ENCODE assay signal across 8 mouse cellular contexts in genomic region chr5:107987835-107988251, GRCm38 (mm10). TPM values are rescaled to one million over a fixed set of nuclear protein-coding genes. Genes with fewer than 3 reads are reported as not detected.
DNase-seq lines count a peak whose midpoint lies in the region; ATAC-seq and TF ChIP-seq lines count a peak whose summit lies in the region.

No protein-coding gene starts in this region.

- peak overlapping the region; percentile 89 for H3K27ac ChIP-seq in kidney, postnatal 0 days
- peak overlapping the region; percentile 89 for H3K27ac ChIP-seq in liver, embryonic 12.5 days
- H3K27ac ChIP-seq in neural tube, embryonic 13.5 days (replicated peaks): peak overlapping the region; percentile 97

- ATAC-seq in kidney, postnatal 0 days (replicated peaks; ENCODE audit: low FRiP score, low read depth): no peak
- peak; percentile 71 for ATAC-seq in liver, embryonic 12.5 days
- ATAC-seq in neural tube, embryonic 13.5 days (ENCODE audit: low read depth): peak; percentile 23; the same call in 1 of the 2 replicates

- no peaks in the 10 kb centered on the region for H3K4me1 ChIP-seq in kidney, postnatal 0 days (replicated peaks; ENCODE audit: insufficient read depth, low read length)
- peaks cover 36% of the 10 kb centered on the region for H3K4me1 ChIP-seq in liver, embryonic 12.5 days
- H3K4me1 ChIP-seq in neural tube, embryonic 13.5 days (replicated peaks): peaks cover 19% of the 10 kb centered on the region

- H3K4me2 ChIP-seq in kidney, postnatal 0 days (ENCODE audit: low read length): peak overlapping the region; percentile 88
- H3K4me2 ChIP-seq in liver, embryonic 12.5 days: peak overlapping the region; percentile 96
- peak overlapping the region; percentile 65 for H3K4me2 ChIP-seq in neural tube, embryonic 13.5 days

- peak overlapping the region; percentile 84 for H3K4me3 ChIP-seq in kidney, postnatal 0 days (replicated peaks; ENCODE audit: low read depth, low read length)
- H3K4me3 ChIP-seq in liver, embryonic 12.5 days: peak overlapping the region; percentile 91
- peak overlapping the region; percentile 88 for H3K4me3 ChIP-seq in neural tube, embryonic 13.5 days

- H3K36me3 ChIP-seq in kidney, postnatal 0 days (ENCODE audit: insufficient read depth, low read length): no peaks in the 10 kb centered on the region
- H3K36me3 ChIP-seq in liver, embryonic 12.5 days: no peaks in the 10 kb centered on the region
- no peaks in the 10 kb centered on the region for H3K36me3 ChIP-seq in neural tube, embryonic 13.5 days

- 6% methylated on average over 5 of the region's 5 CpGs for WGBS in kidney, postnatal 0 days
- WGBS in liver, embryonic 12.5 days (ENCODE audit: insufficient replicate concordance): 14% methylated on average over 5 of the region's 5 CpGs
- 20% methylated on average over 5 of the region's 5 CpGs for WGBS in neural tube, embryonic 13.5 days

- no peaks in the 10 kb centered on the region for H3K27me3 ChIP-seq in kidney, postnatal 0 days (ENCODE audit: insufficient read depth, low read length)
- H3K27me3 ChIP-seq in liver, embryonic 12.5 days (replicated peaks): peaks cover 12% of the 10 kb centered on the region
- no peaks in the 10 kb centered on the region for H3K27me3 ChIP-seq in neural tube, embryonic 13.5 days

- TF ChIP-seq CTCF in kidney, postnatal 0 days (IDR thresholded peaks at IDR 0.05; ENCODE audit: low read depth): no peak

- H3K9ac ChIP-seq in kidney, postnatal 0 days (ENCODE audit: low read depth, low read length): peak overlapping the region; percentile 80
- H3K9ac ChIP-seq in liver, embryonic 12.5 days: peak overlapping the region; percentile 89
- H3K9ac ChIP-seq in neural tube, embryonic 13.5 days: peak overlapping the region; percentile 95

- intact Hi-C loops in left cerebral cortex, postnatal 36 days (cut with DNase I): loop anchor here (2.0 to 5.0 kb wide), 3 partner anchors 66 to 284 kb away; no protein-coding TSS in a partner anchor

- H3K9me3 ChIP-seq in kidney, postnatal 0 days (replicated peaks; ENCODE audit: low read length): no peaks in the 10 kb centered on the region
- no peaks in the 10 kb centered on the region for H3K9me3 ChIP-seq in liver, embryonic 12.5 days (replicated peaks)
- no peaks in the 10 kb centered on the region for H3K9me3 ChIP-seq in neural tube, embryonic 13.5 days

- DNase-seq in kidney, postnatal 0 days (ENCODE audit: low spot score): peak; percentile 61
- DNase-seq in kidney, postnatal 36 days: no peak
- peak; percentile 15 for DNase-seq in ZHBTc4 (ENCODE audit: low read depth, low spot score)
- DNase-seq in forelimb bud, embryonic 11.5 days (ENCODE audit: low read depth, low spot score): peak; percentile 25
- DNase-seq in left cerebral cortex, postnatal 36 days (ENCODE audit: low spot score in 2 of 2): no peak
- no peak for DNase-seq in gastrocnemius, postnatal 25 days

RNA-seq across cellular contexts. Expression of gene Fam69a, which starts 1.0 kb away (rescaled TPM):
- polyA plus RNA-seq in kidney, postnatal 0 days (2015; fragmentation: Nextera tagmentation; extraction: Ambion mirVana): 23.6 and 27.4 TPM in 2 replicates
- polyA plus RNA-seq in liver, embryonic 12.5 days (2016; fragmentation: Nextera tagmentation; extraction: Ambion mirVana): 12.5 and 13.8 TPM in 2 replicates
- 46.2 and 51.2 TPM in 2 replicates for polyA plus RNA-seq in neural tube, embryonic 13.5 days (2015; fragmentation: Nextera tagmentation; extraction: Ambion mirVana)
- 10 to 100 TPM; 26.2 to 33.0 TPM for total RNA-seq in left cerebral cortex, postnatal 36 days (2021)
- 10 to 100 TPM; 15.1 to 20.7 TPM for total RNA-seq in gastrocnemius, postnatal 25 days (2021)

Comparison
In these comparisons a context has a peak if more than half of its experiments do, and no peak if none do; other contexts are left out.
1. DNase-seq: peak in kidney, postnatal 0 days (single experiment), ZHBTc4 (single experiment) and forelimb bud, embryonic 11.5 days (single experiment); none in kidney, postnatal 36 days (0 of 2), left cerebral cortex, postnatal 36 days (0 of 2) and gastrocnemius, postnatal 25 days (single experiment).
2. Peak in every context shown above with its lines, with median percentiles within 50 percentile points of each other: H3K27ac ChIP-seq, H3K4me2 ChIP-seq, H3K4me3 ChIP-seq and H3K9ac ChIP-seq.